Mouse (Mus musculus): ENCODE data around the gene Acad12. TPM values are rescaled to one million over a fixed set of nuclear protein-coding genes. Genes with fewer than 3 reads are reported as not detected.

The Acad12 gene
- polyA plus RNA-seq, 1 experiment from 2014 or later, result 2.0 TPM

Other genes with a start within 250 kb of the Acad12 start
- gene Trafd1, start 233.3 kb downstream of the Acad12 start, polyA plus RNA-seq (2015; fragmentation: Nextera tagmentation; extraction: Ambion mirVana), result 112 and 124 TPM in 2 replicates
- 58.5 and 59.4 TPM in 2 replicates for gene Naa25, start 221.0 kb downstream of the Acad12 start, polyA plus RNA-seq (2015; fragmentation: Nextera tagmentation; extraction: Ambion mirVana)
- gene Tmem116, start 167.0 kb downstream of the Acad12 start, polyA plus RNA-seq (2015; fragmentation: Nextera tagmentation; extraction: Ambion mirVana), result 1.9 and 2.3 TPM in 2 replicates
- gene Erp29, start 166.4 kb downstream of the Acad12 start, polyA plus RNA-seq (2015; fragmentation: Nextera tagmentation; extraction: Ambion mirVana), result 199 and 211 TPM in 2 replicates
- 0.07 TPM in 1 of 2 replicates, not detected in the other for gene Adam1b, start 115.5 kb downstream of the Acad12 start, polyA plus RNA-seq (2015; fragmentation: Nextera tagmentation; extraction: Ambion mirVana)
- gene Adam1a, start 73.5 kb downstream of the Acad12 start, polyA plus RNA-seq (2015; fragmentation: Nextera tagmentation; extraction: Ambion mirVana), result 3.1 and 3.8 TPM in 2 replicates
- 0.40 TPM in 1 of 2 replicates, not detected in the other for gene Gm42878, start 73.5 kb downstream of the Acad12 start, polyA plus RNA-seq (2015; fragmentation: Nextera tagmentation; extraction: Ambion mirVana)
- gene Mapkapk5, start 73.0 kb downstream of the Acad12 start, polyA plus RNA-seq (2015; fragmentation: Nextera tagmentation; extraction: Ambion mirVana), result 61.7 and 64.5 TPM in 2 replicates
- gene Aldh2, start 25.1 kb downstream of the Acad12 start, polyA plus RNA-seq (2015; fragmentation: Nextera tagmentation; extraction: Ambion mirVana), result 150 and 156 TPM in 2 replicates
- 1.3 and 1.4 TPM in 2 replicates for gene Acad10, start 41.6 kb upstream of the Acad12 start, polyA plus RNA-seq (2015; fragmentation: Nextera tagmentation; extraction: Ambion mirVana)
- 36.1 and 42.5 TPM in 2 replicates for gene Brap, start 41.6 kb upstream of the Acad12 start, polyA plus RNA-seq (2015; fragmentation: Nextera tagmentation; extraction: Ambion mirVana)
- 52.4 and 53.9 TPM in 2 replicates for gene Atxn2, start 92.4 kb upstream of the Acad12 start, polyA plus RNA-seq (2015; fragmentation: Nextera tagmentation; extraction: Ambion mirVana)
- gene Sh2b3, start 218.7 kb upstream of the Acad12 start, polyA plus RNA-seq (2015; fragmentation: Nextera tagmentation; extraction: Ambion mirVana), result 5.2 and 6.9 TPM in 2 replicates
- 34.1 and 39.5 TPM in 2 replicates for gene Pheta1, start 230.0 kb upstream of the Acad12 start, polyA plus RNA-seq (2015; fragmentation: Nextera tagmentation; extraction: Ambion mirVana)